Mouse (Mus musculus) liver, postnatal 0 days (tissue): ENCODE measurements around the gene Tbc1d13. TPM values are rescaled to one million over a fixed set of nuclear protein-coding genes. Genes with fewer than 3 reads are reported as not detected.
A peak's percentile ranks its signal among the peaks of the same experiment; 100 is the strongest.
"Not testable (repeated sequence)": the region's sequence is repeated elsewhere in the genome, so short reads cannot be mapped to it uniquely, and the experiment has no call there.

ENCODE experiments used
- ATAC-seq: fragments of 200-750 bp; cut with Nextera tagmentation; 2 replicates; pipeline ENCODE4 v1.8.0; 2017; ENCODE audit warnings: mild to moderate bottlenecking, moderate library complexity
- DNase-seq: peaks from one replicate; pipeline ENCODE4 v3.0.0-alpha.2; 2016
- H3K27ac ChIP-seq: fragments of 300-500 bp; sonication (generic); 2 replicates; pipeline ENCODE4 v1.5.1; 2014; ENCODE audit warnings: antibody characterized with exemption, moderate library complexity, mild to moderate bottlenecking, low read depth
- H3K27me3 ChIP-seq: fragments of 300-500 bp; sonication (generic); 2 replicates; pipeline ENCODE4 v1.6.1; 2014; ENCODE audit warnings: low read length, control low read depth, mixed read lengths; ENCODE audit not compliant: insufficient read depth
- H3K36me3 ChIP-seq: fragments of 300-500 bp; sonication (generic); replicated peaks from 2 replicates; pipeline ENCODE4 v1.6.1; 2014; ENCODE audit warnings: mild to moderate bottlenecking, control low read depth, low read length, moderate library complexity, mixed read lengths; ENCODE audit not compliant: insufficient read depth
- H3K4me1 ChIP-seq: fragments of 300-500 bp; sonication (generic); 2 replicates; pipeline ENCODE4 v1.6.1; 2014; ENCODE audit warnings: antibody characterized with exemption, mild to moderate bottlenecking, control low read depth; ENCODE audit not compliant: insufficient read depth
- H3K4me2 ChIP-seq: fragments of 300-500 bp; sonication (generic); 2 replicates; pipeline ENCODE4 v1.6.1; 2014; ENCODE audit warnings: low read depth, mild to moderate bottlenecking, low read length, moderate library complexity, mixed read lengths
- H3K4me3 ChIP-seq: fragments of 300-500 bp; sonication (generic); 2 replicates; pipeline ENCODE4 v1.5.1; 2014; ENCODE audit warnings: low read depth, low read length
- H3K9ac ChIP-seq: fragments of 300-500 bp; sonication (generic); replicated peaks from 2 replicates; pipeline ENCODE4 v1.6.1; 2014; ENCODE audit warnings: mild to moderate bottlenecking, moderate library complexity
- H3K9me3 ChIP-seq: fragments of 300-500 bp; sonication (generic); 2 replicates; pipeline ENCODE4 v1.6.1; 2016; ENCODE audit warnings: mild to moderate bottlenecking, control low read depth, low read length, mixed read lengths
- CTCF ChIP-seq: sonication (generic); IDR thresholded peaks from 2 replicates; pipeline ENCODE4 v1.5.1; 2016; ENCODE audit warnings: antibody characterized with exemption, low read depth
- EP300 ChIP-seq: IDR thresholded peaks from 2 replicates; pipeline ENCODE4 v1.6.1; 2016; ENCODE audit warnings: antibody characterized with exemption, low read depth, mild to moderate bottlenecking
- WGBS: fragments of 180-500 bp; shearing (Covaris S2); extraction: QIAGEN DNeasy Blood & Tissue Kit; methylation state at CpG from one replicate; pipeline ENCODE4 v1.1.7; 2014; ENCODE audit not compliant: insufficient replicate concordance; 5-methylcytosine and 5-hydroxymethylcytosine counted together
- polyA plus RNA-seq: library from polyadenylated mRNA; unstranded; fragments of >200 nt; fragmentation: Nextera tagmentation; extraction: Ambion mirVana; gene quantifications from 2 replicates; pipeline ENCODE4 v1.2.1, GENCODE M21; 2015

Tbc1d13 gene
- polyA plus RNA-seq, 1 experiment from 2014 or later = 1.8 TPM

- Histone ChIP-seq H3K9me3 (no peaks in the 10 kb centered on the region), H3K4me2 (peak overlapping the region; percentile 87), H3K9ac (peak overlapping the region; percentile 64), H3K27me3 (no peaks in the 10 kb centered on the region), H3K27ac (peak overlapping the region; percentile 91), H3K4me1 (peaks cover 16% of the 10 kb centered on the region), H3K36me3 (peaks cover 9% of the 10 kb centered on the region; the same call in 1 of the 2 replicates), H3K4me3 (peak overlapping the region; percentile 69)
- ATAC-seq = peak; percentile 49
- 27% methylated on average over 16 of the region's 16 CpGs for WGBS
- DNase-seq = peak; percentile 38
- TF ChIP-seq EP300 (no peak; the same call in 1 of the 2 replicates), CTCF (no peak)
Measured at GRCm38 (mm10) chr2:30132801-30133612, 539 bp upstream of the Tbc1d13 start.

- 7% methylated on average over 6 of the region's 6 CpGs for WGBS
- TF ChIP-seq CTCF = no peak
- no peak for TF ChIP-seq EP300
- no peaks in the 10 kb centered on the region for H3K27me3 ChIP-seq
- H3K9me3 ChIP-seq = no peaks in the 10 kb centered on the region
- peak overlapping the region; percentile 87 for H3K4me2 ChIP-seq
- DNase-seq = no peak
- peak overlapping the region; percentile 81 for H3K9ac ChIP-seq
- peaks cover 9% of the 10 kb centered on the region; the same call in 1 of the 2 replicates for H3K36me3 ChIP-seq
- peaks cover 16% of the 10 kb centered on the region for H3K4me1 ChIP-seq
- H3K4me3 ChIP-seq = peak overlapping the region; percentile 69
- ATAC-seq = no peak
- peak overlapping the region; percentile 91 for H3K27ac ChIP-seq
Measured at GRCm38 (mm10) chr2:30134378-30134711, 799 bp downstream of the Tbc1d13 start.

- Histone ChIP-seq H3K36me3 (peaks cover 10% of the 10 kb centered on the region; the same call in 1 of the 2 replicates), H3K9me3 (no peaks in the 10 kb centered on the region), H3K4me3 (peak overlapping the region; percentile 69), H3K27ac (peak overlapping the region; percentile 91), H3K9ac (peak overlapping the region; percentile 81), H3K27me3 (no peaks in the 10 kb centered on the region), H3K4me1 (peaks cover 16% of the 10 kb centered on the region), H3K4me2 (peak overlapping the region; percentile 87)
- DNase-seq (no peak), ATAC-seq (no peak)
- TF ChIP-seq EP300 = no peak
- TF ChIP-seq CTCF = no peak
- 40% methylated on average over 10 of the region's 10 CpGs for WGBS
Measured at GRCm38 (mm10) chr2:30134928-30135620, 1.5 kb downstream of the Tbc1d13 start.

- peaks cover 23% of the 10 kb centered on the region for H3K36me3 ChIP-seq
- no peak overlapping the region for H3K4me2 ChIP-seq
- WGBS = 69% methylated on average over 10 of the region's 10 CpGs
Measured at GRCm38 (mm10) chr2:30136458-30136857, 2.9 kb downstream of the Tbc1d13 start.

GRCm38 (mm10) chr2:30140021-30140420, 6.5 kb downstream of the Tbc1d13 start:
- H3K27me3 ChIP-seq, H3K4me1 ChIP-seq, ATAC-seq, H3K4me2 ChIP-seq, DNase-seq, H3K4me3 ChIP-seq, H3K27ac ChIP-seq, H3K9ac ChIP-seq, H3K9me3 ChIP-seq: not testable (repeated sequence)
- 82% methylated on average over 4 of the region's 4 CpGs for WGBS
- peaks cover 46% of the 10 kb centered on the region for H3K36me3 ChIP-seq

More at GRCm38 (mm10) chr2:30136458-30136857, 2.9 kb downstream of the Tbc1d13 start:
- no peaks in the 10 kb centered on the region for H3K9me3 ChIP-seq
- H3K27ac ChIP-seq = no peak overlapping the region
- no peak overlapping the region for H3K4me3 ChIP-seq
- DNase-seq (no peak), ATAC-seq (no peak)
- no peaks in the 10 kb centered on the region for H3K27me3 ChIP-seq
- TF ChIP-seq EP300 (no peak), CTCF (no peak)
- peaks cover 16% of the 10 kb centered on the region for H3K4me1 ChIP-seq
- no peak overlapping the region for H3K9ac ChIP-seq

- 74% methylated on average over 4 of the region's 4 CpGs for WGBS
Measured at GRCm38 (mm10) chr2:30144436-30144835, 10.9 kb downstream of the Tbc1d13 start.

More at GRCm38 (mm10) chr2:30144436-30144835, 10.9 kb downstream of the Tbc1d13 start:
- no peak overlapping the region for H3K9ac ChIP-seq
- DNase-seq (no peak), ATAC-seq (peak; percentile 69; the same call in 1 of the 2 replicates)
- H3K27me3 ChIP-seq = no peaks in the 10 kb centered on the region
- H3K4me1 ChIP-seq = peaks cover 7% of the 10 kb centered on the region; the same call in 1 of the 2 replicates
- H3K4me2 ChIP-seq = no peak overlapping the region
- no peak overlapping the region for H3K4me3 ChIP-seq
- H3K36me3 ChIP-seq = peaks cover 68% of the 10 kb centered on the region
- TF ChIP-seq EP300 (no peak), CTCF (no peak)
- H3K9me3 ChIP-seq = no peaks in the 10 kb centered on the region
- 0 out of 2 replicates have a peak overlapping the region, but pooled peaks have one; percentile 26 for H3K27ac ChIP-seq
